In genomic region chr11:120549168-120549945, GRCm38 (mm10) we compare ENCODE assay signal across 8 mouse cellular contexts. TPM values are rescaled to one million over a fixed set of nuclear protein-coding genes. Genes with fewer than 3 reads are reported as not detected.
A peak's percentile ranks its signal among the peaks of the same experiment; 100 is the strongest.
DNase-seq lines count a peak whose midpoint lies in the region; ATAC-seq and TF ChIP-seq lines count a peak whose summit lies in the region.

Mcrip1 (minus strand) TSS chr11:120549727.

- H3K9ac ChIP-seq in MEL (ENCODE audit: control insufficient read depth, low read depth, low read length, poor library complexity, severe bottlenecking), result peak within 1 kb of the TSS; percentile 96
- H3K9ac ChIP-seq in forebrain, postnatal 0 days, result peak within 1 kb of the TSS; percentile 90
- H3K9ac ChIP-seq in neural tube, embryonic 15.5 days (replicated peaks), result peak within 1 kb of the TSS; percentile 98

- intact Hi-C loops in heart, postnatal 36 days (cut with DNase I), result loop anchor here (2.0 kb wide), 1 partner anchor 31 kb away; no protein-coding TSS in a partner anchor

- peaks cover 7 to 19% of the 10 kb centered on the region in 2 experiments for H3K4me1 ChIP-seq in MEL (ENCODE audit: control insufficient read depth in 1 of 2, insufficient read depth in 2 of 2, low read length in 2 of 2)
- peaks cover 12% of the 10 kb centered on the region for H3K4me1 ChIP-seq in cerebellum, adult 2 months (ENCODE audit: control insufficient read depth, insufficient read depth, low read length)
- peaks cover 13% of the 10 kb centered on the region for H3K4me1 ChIP-seq in forebrain, postnatal 0 days (ENCODE audit: insufficient read depth)
- H3K4me1 ChIP-seq in lung, adult 2 months (ENCODE audit: control insufficient read depth, insufficient read depth, low read length), result peaks cover 17% of the 10 kb centered on the region
- peaks cover 43% of the 10 kb centered on the region for H3K4me1 ChIP-seq in neural tube, embryonic 15.5 days

- TF ChIP-seq CTCF in MEL (IDR thresholded peaks at IDR 0.05 in 2 of 3, conservative IDR thresholded peaks at IDR 0.05 in 1 of 3; ENCODE audit: control insufficient read depth in 1 of 3, insufficient read depth in 1 of 3, low read depth in 2 of 3, low read length in 3 of 3, poor library complexity in 1 of 3, severe bottlenecking in 1 of 3), result no peak
- no peak for TF ChIP-seq CTCF in cerebellum, adult 2 months (IDR thresholded peaks at IDR 0.05; ENCODE audit: borderline replicate concordance, insufficient read depth, low read depth, low read length)
- no peak for TF ChIP-seq CTCF in forebrain, postnatal 0 days (IDR thresholded peaks at IDR 0.05; ENCODE audit: low read depth)
- no peak for TF ChIP-seq CTCF in layer of hippocampus, adult 2 months (conservative IDR thresholded peaks at IDR 0.05)
- no peak for TF ChIP-seq CTCF in lung, adult 2 months (IDR thresholded peaks at IDR 0.05; ENCODE audit: insufficient read depth, low read length)

- peak within 1 kb of the TSS; percentile 75 to 97 for H3K4me3 ChIP-seq in MEL (ENCODE audit: control insufficient read depth in 1 of 2, insufficient read depth in 1 of 2, low read depth in 2 of 2, low read length in 2 of 2)
- peak within 1 kb of the TSS; percentile 95 for H3K4me3 ChIP-seq in cerebellum, adult 2 months (replicated peaks; ENCODE audit: insufficient read depth, low read depth, low read length)
- peak within 1 kb of the TSS; percentile 91 for H3K4me3 ChIP-seq in forebrain, postnatal 0 days (ENCODE audit: low read depth, low read length)
- H3K4me3 ChIP-seq in layer of hippocampus, adult 2 months, result peak within 1 kb of the TSS; percentile 98
- H3K4me3 ChIP-seq in lung, adult 2 months (replicated peaks; ENCODE audit: extremely low read depth, low read depth, low read length), result peak within 1 kb of the TSS; percentile 90
- H3K4me3 ChIP-seq in neural tube, embryonic 15.5 days (replicated peaks), result peak within 1 kb of the TSS; percentile 94

- peaks cover 0 to 8% of the 10 kb centered on the region in 2 experiments; a peak in 2 of 4 replicates for H3K36me3 ChIP-seq in MEL (ENCODE audit: control insufficient read depth in 1 of 2, insufficient read depth in 2 of 2, low read length in 2 of 2)
- H3K36me3 ChIP-seq in forebrain, postnatal 0 days (ENCODE audit: insufficient read depth), result peaks cover 12% of the 10 kb centered on the region
- H3K36me3 ChIP-seq in neural tube, embryonic 15.5 days, result peaks cover 5% of the 10 kb centered on the region

- H3K27me3 ChIP-seq in MEL (ENCODE audit: control insufficient read depth in 1 of 2, insufficient read depth in 2 of 2, low read length in 2 of 2), result no peaks in the 10 kb centered on the region
- no peaks in the 10 kb centered on the region for H3K27me3 ChIP-seq in cerebellum, adult 2 months (ENCODE audit: control insufficient read depth, insufficient read depth, low read length)
- no peaks in the 10 kb centered on the region for H3K27me3 ChIP-seq in forebrain, postnatal 0 days (ENCODE audit: insufficient read depth, low read length)
- no peaks in the 10 kb centered on the region for H3K27me3 ChIP-seq in neural tube, embryonic 15.5 days (replicated peaks)

- peak; percentile 96 for ATAC-seq in forebrain, postnatal 0 days
- ATAC-seq in neural tube, embryonic 15.5 days (ENCODE audit: low FRiP score), result peak; percentile 93

- H3K79me2 ChIP-seq in MEL (ENCODE audit: control insufficient read depth, insufficient read depth, low read length, poor library complexity), result peaks cover 14% of the 10 kb centered on the region

- peak; percentile 30 to 87; a peak in 2 of 4 replicates for TF ChIP-seq POLR2A in MEL (IDR thresholded peaks at IDR 0.05; ENCODE audit: control insufficient read depth in 1 of 2, insufficient read depth in 1 of 2, low read depth in 1 of 2, low read length in 2 of 2, poor library complexity in 1 of 2)
- peak; percentile 82 for TF ChIP-seq POLR2A in cerebellum, adult 2 months (IDR thresholded peaks at IDR 0.05; ENCODE audit: borderline replicate concordance, insufficient read depth, low read length)
- TF ChIP-seq POLR2A in lung, adult 2 months (IDR thresholded peaks at IDR 0.05; ENCODE audit: borderline replicate concordance, extremely low read depth, low read depth, low read length), result peak; percentile 72; the same call in 1 of the 2 replicates

- peak; percentile 95 for DNase-seq in MEL (ENCODE audit: low read depth, low spot score)
- DNase-seq in cerebellum, adult 2 months, result peak; percentile 93 to 95
- DNase-seq in forebrain, postnatal 0 days, result peak; percentile 94
- peak; percentile 96 to 97 for DNase-seq in heart, postnatal 36 days
- DNase-seq in layer of hippocampus, adult 2 months (ENCODE audit: low spot score in 2 of 2), result peak; percentile 90 to 96
- peak; percentile 92 for DNase-seq in lung, adult 2 months
- peak; percentile 97 for DNase-seq in testis, postnatal 10 days (ENCODE audit: low spot score)

- H3K4me2 ChIP-seq in forebrain, postnatal 0 days (ENCODE audit: low read depth), result peak within 1 kb of the TSS; percentile 84
- peak within 1 kb of the TSS; percentile 92 for H3K4me2 ChIP-seq in neural tube, embryonic 15.5 days

- peak within 1 kb of the TSS; percentile 64 for H3K27ac ChIP-seq in MEL (ENCODE audit: control insufficient read depth, low read depth, low read length)
- H3K27ac ChIP-seq in cerebellum, adult 2 months (ENCODE audit: insufficient read depth, low read length), result peak within 1 kb of the TSS; percentile 79
- H3K27ac ChIP-seq in forebrain, postnatal 0 days (ENCODE audit: low read depth, low read length), result peak within 1 kb of the TSS; percentile 81
- H3K27ac ChIP-seq in layer of hippocampus, adult 2 months, result peak within 1 kb of the TSS; percentile 95
- peak within 1 kb of the TSS; percentile 87 for H3K27ac ChIP-seq in neural tube, embryonic 15.5 days (replicated peaks)

- no peak for TF ChIP-seq RAD21 in MEL (IDR thresholded peaks at IDR 0.05; ENCODE audit: low read depth, low read length)

- no peaks in the 10 kb centered on the region for H3K9me3 ChIP-seq in MEL (replicated peaks; ENCODE audit: insufficient read depth, low read length)
- H3K9me3 ChIP-seq in forebrain, postnatal 0 days (ENCODE audit: low read length), result no peaks in the 10 kb centered on the region
- no peaks in the 10 kb centered on the region for H3K9me3 ChIP-seq in neural tube, embryonic 15.5 days (replicated peaks)

- 1% methylated on average over 81 of the region's 87 CpGs for WGBS in cerebellum, adult 2 months
- under 1% methylated on average over 84 of the region's 87 CpGs for WGBS in forebrain, postnatal 0 days
- WGBS in lung, adult 2 months, result under 1% methylated on average over 75 of the region's 87 CpGs
- under 1% methylated on average over 67 of the region's 87 CpGs for WGBS in neural tube, embryonic 15.5 days

- TF ChIP-seq EP300 in MEL (IDR thresholded peaks at IDR 0.05; ENCODE audit: low read depth in 1 of 2, low read length in 2 of 2), result peak in 1 of 2 experiments; percentile 51; a peak in 2 of 4 replicates

TF ChIP-seq in MEL, 35 proteins besides CTCF, POLR2A, EP300 and RAD21 (continues in another document):
- no peak for TF ChIP-seq JUND (IDR thresholded peaks at IDR 0.05; ENCODE audit: low read depth, low read length)
- TF ChIP-seq KAT2A (conservative IDR thresholded peaks at IDR 0.05; ENCODE audit: low read depth, low read length), result no peak; the same call in 1 of the 2 replicates
- no peak for TF ChIP-seq ZNF384 (IDR thresholded peaks at IDR 0.05; ENCODE audit: low read depth, low read length)
- TF ChIP-seq POLR2AphosphoS2 (IDR thresholded peaks at IDR 0.05; ENCODE audit: low read length), result peak; percentile 75
- TF ChIP-seq USF2 (IDR thresholded peaks at IDR 0.05; ENCODE audit: borderline replicate concordance in 1 of 2, insufficient read depth in 1 of 2, low read depth in 1 of 2, low read length in 2 of 2), result peak in 1 of 2 experiments; percentile 83; a peak in 2 of 4 replicates
- TF ChIP-seq RCOR1 (IDR thresholded peaks at IDR 0.05; ENCODE audit: low read depth, low read length), result no peak
- TF ChIP-seq USF1 (IDR thresholded peaks at IDR 0.05; ENCODE audit: low read depth, low read length), result peak; percentile 97
- no peak for TF ChIP-seq GABPA (IDR thresholded peaks at IDR 0.05; ENCODE audit: low read depth, low read length)
- no peak for TF ChIP-seq TAL1 (IDR thresholded peaks at IDR 0.05; ENCODE audit: low read length)
- TF ChIP-seq ETS1 (IDR thresholded peaks at IDR 0.05; ENCODE audit: low read depth, low read length), result 0 out of 2 replicates have a peak, but pooled peaks have one; percentile 43
- peak; percentile 80 for TF ChIP-seq MXI1 (IDR thresholded peaks at IDR 0.05; ENCODE audit: low read depth, low read length)
- no peak for TF ChIP-seq ZKSCAN1 (IDR thresholded peaks at IDR 0.05; ENCODE audit: low read depth, low read length)
- peak; percentile 78 for TF ChIP-seq SIN3A (IDR thresholded peaks at IDR 0.05; ENCODE audit: low read length)
- TF ChIP-seq CHD1 (IDR thresholded peaks at IDR 0.05; ENCODE audit: low read depth, low read length), result no peak
- peak; percentile 88; the same call in 1 of the 2 replicates for TF ChIP-seq MAZ (IDR thresholded peaks at IDR 0.05; ENCODE audit: low read depth, low read length)
- peak; percentile 88 for TF ChIP-seq ZMIZ1 (IDR thresholded peaks at IDR 0.05; ENCODE audit: low read depth, low read length)
- TF ChIP-seq NRF1 (IDR thresholded peaks at IDR 0.05; ENCODE audit: insufficient read depth, low read depth, low read length, poor library complexity, severe bottlenecking), result peak; percentile 81
- no peak for TF ChIP-seq ZC3H11A (IDR thresholded peaks at IDR 0.05; ENCODE audit: low read depth, low read length)
- no peak for TF ChIP-seq MAFK (IDR thresholded peaks at IDR 0.05; ENCODE audit: borderline replicate concordance, low read depth, low read length)
- peak; percentile 71 for TF ChIP-seq TCF12 (IDR thresholded peaks at IDR 0.05; ENCODE audit: low read depth, low read length)
- TF ChIP-seq UBTF (IDR thresholded peaks at IDR 0.05; ENCODE audit: borderline replicate concordance, insufficient read depth, low read depth, low read length), result no peak
- TF ChIP-seq GATA1 (IDR thresholded peaks at IDR 0.05; ENCODE audit: low read depth, low read length), result no peak
- TF ChIP-seq HCFC1 (IDR thresholded peaks at IDR 0.05; ENCODE audit: low read depth, low read length), result peak; percentile 84
- TF ChIP-seq MAX (IDR thresholded peaks at IDR 0.05; ENCODE audit: low read length), result peak; percentile 99

RNA-seq across cellular contexts. Expression of gene Mcrip1, which starts in this region (rescaled TPM):
- 27.2 and 36.6 TPM in 2 replicates for total RNA-seq in MEL (2012; rRNA removed)
- polyA plus RNA-seq in MEL (2012; ENCODE audit: insufficient read depth in 1 of 2, insufficient read length in 2 of 2, low read depth in 1 of 2, low replicate concordance in 2 of 2, missing spikeins in 1 of 2), result 10 to 100 TPM in 1 of 2 experiments, not detected in 1; 83.5 TPM
- 159 and 168 TPM in 2 replicates for polyA plus RNA-seq in cerebellum, adult 2 months (2012; rRNA removed)
- total RNA-seq in forebrain, postnatal 0 days (2014; rRNA removed), result 103 and 105 TPM in 2 replicates
- 261 and 275 TPM in 2 replicates for polyA plus RNA-seq in forebrain, postnatal 0 days (2015; fragmentation: Nextera tagmentation; extraction: Ambion mirVana)
- 10 to 100 TPM; 43.1 to 43.7 TPM for total RNA-seq in heart, postnatal 36 days (2021)
- total RNA-seq in layer of hippocampus, adult 2 months (2021), result 10 to 100 TPM; 65.2 to 67.6 TPM
- polyA plus RNA-seq in lung, adult 2 months (2012; rRNA removed), result 133 and 168 TPM in 2 replicates
- polyA plus RNA-seq in neural tube, embryonic 15.5 days (2015; fragmentation: Nextera tagmentation; extraction: Ambion mirVana), result 229 and 235 TPM in 2 replicates

Comparison
In these comparisons a context has a peak if more than half of its experiments do, and no peak if none do; other contexts are left out.
1. Peak in every context shown above with its lines: DNase-seq, ATAC-seq, H3K4me3 ChIP-seq and H3K27ac ChIP-seq.